Mouse (Mus musculus): Measurements from ENCODE around the gene Barhl1. TPM values are rescaled to one million over a fixed set of nuclear protein-coding genes. Genes with fewer than 3 reads are reported as not detected.
A peak's percentile ranks its signal among the peaks of the same experiment; 100 is the strongest.

The Barhl1 gene
- total RNA-seq, 1 experiment = 0.18 TPM

DNA sequence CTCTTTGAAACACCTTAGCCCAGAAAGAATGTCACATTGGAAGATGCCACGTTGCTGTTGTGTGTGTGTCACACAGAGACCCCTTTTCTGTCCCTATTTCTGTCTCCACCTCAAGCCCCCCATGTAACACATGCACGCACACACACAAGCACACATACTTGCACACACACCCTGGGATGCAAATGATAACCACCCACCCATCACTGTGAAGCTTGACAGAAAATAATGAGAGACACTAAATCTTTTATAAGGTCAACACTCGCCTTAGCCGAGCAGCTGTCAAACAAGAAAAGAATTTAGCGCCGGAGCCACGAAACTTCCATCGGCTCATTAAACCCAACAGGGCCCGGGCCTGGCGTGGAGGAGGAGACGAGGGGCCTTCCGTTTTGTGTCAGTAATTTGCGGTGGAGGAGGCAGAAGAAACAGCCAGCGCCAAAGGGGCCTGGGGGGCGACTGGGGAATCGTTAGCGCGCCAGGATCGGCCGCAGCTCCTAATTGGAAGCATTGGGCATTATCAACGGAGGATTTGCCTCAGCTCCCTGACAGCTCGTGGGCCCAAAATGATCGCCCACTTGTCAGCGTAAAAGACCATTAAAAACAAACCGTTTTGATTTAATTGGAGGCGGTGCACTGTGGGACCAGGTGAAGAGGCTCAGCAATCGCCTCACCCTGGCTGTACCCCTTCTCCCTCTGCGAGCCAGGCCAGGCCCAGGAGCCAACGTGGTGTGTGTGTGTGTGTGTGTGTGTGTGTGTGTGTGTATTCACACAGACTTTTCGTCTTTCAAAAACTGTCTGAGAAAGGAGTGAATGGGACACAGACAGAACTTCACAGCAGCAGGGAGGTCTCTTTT, 27.4 kb upstream of the Barhl1 start:
- DNase-seq (ENCODE audit: low read depth, low spot score) = no peak
- peaks cover 2 to 3% of the 10 kb centered on the region in 2 experiments; a peak in 1 of 4 replicates for H3K4me1 ChIP-seq (ENCODE audit: control insufficient read depth in 2 of 2, insufficient read depth in 2 of 2, low read length in 2 of 2, poor library complexity in 1 of 2)
- no peak overlapping the region for H3K9ac ChIP-seq (ENCODE audit: insufficient read depth, low read depth, low read length, poor library complexity, severe bottlenecking)
- TF ChIP-seq HCFC1 (IDR thresholded peaks at IDR 0.05; ENCODE audit: borderline replicate concordance, insufficient read depth, low read length) = no peak
- TF ChIP-seq MAFK (IDR thresholded peaks at IDR 0.05; ENCODE audit: insufficient read depth, low read depth, low read length) = no peak
- TF ChIP-seq ZNF384 (IDR thresholded peaks at IDR 0.05; ENCODE audit: low read depth, low read length) = no peak
- TF ChIP-seq ZC3H11A (IDR thresholded peaks at IDR 0.05; ENCODE audit: borderline replicate concordance, low read depth, low read length) = no peak
- TF ChIP-seq CHD2 (IDR thresholded peaks at IDR 0.05; ENCODE audit: low read depth, low read length) = no peak
- in situ Hi-C loops (cut with MboI; ENCODE audit: low sequenced_read_pairs in 2 of 2, unreplicated experiment in 2 of 2) = no loop called here
- no peak overlapping the region for H3K4me3 ChIP-seq (ENCODE audit: insufficient read depth in 1 of 2, low read depth in 1 of 2, low read length in 2 of 2, poor library complexity in 1 of 2, severe bottlenecking in 1 of 2)
- H3K36me3 ChIP-seq (ENCODE audit: control insufficient read depth, insufficient read depth, low read length, poor library complexity, severe bottlenecking) = no peaks in the 10 kb centered on the region
- no peaks in the 10 kb centered on the region for H3K9me3 ChIP-seq (ENCODE audit: control insufficient read depth, insufficient read depth, low read depth, low read length)
- no peak overlapping the region for H3K27ac ChIP-seq (ENCODE audit: insufficient read depth, low read depth, low read length, poor library complexity, severe bottlenecking)

DNA sequence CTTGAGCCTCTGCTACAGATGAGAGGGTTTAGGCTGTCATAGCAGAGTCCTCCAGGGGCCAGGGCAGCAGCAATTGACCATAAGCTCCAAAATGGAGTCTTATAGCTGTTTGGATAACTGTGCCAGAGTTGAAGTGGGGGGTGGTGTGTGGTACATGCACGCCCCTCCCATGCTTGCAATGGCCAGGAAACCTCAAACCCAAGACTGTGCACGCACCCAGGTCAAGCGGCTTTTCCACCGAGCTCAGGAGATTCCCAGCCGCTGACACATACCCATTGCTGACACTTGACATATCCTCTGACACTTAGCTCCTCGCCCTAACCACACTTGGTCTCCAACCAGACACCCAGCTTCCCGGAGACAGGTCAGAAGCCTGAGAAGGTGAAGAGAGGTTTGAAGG, 22.5 kb upstream of the Barhl1 start:
- in situ Hi-C loops (cut with MboI; ENCODE audit: low sequenced_read_pairs in 2 of 2, unreplicated experiment in 2 of 2) = no loop called here
- no peaks in the 10 kb centered on the region for H3K9me3 ChIP-seq (ENCODE audit: control insufficient read depth, insufficient read depth, low read depth, low read length)
- DNase-seq (ENCODE audit: low read depth, low spot score) = no peak
- H3K4me3 ChIP-seq (ENCODE audit: insufficient read depth in 1 of 2, low read depth in 1 of 2, low read length in 2 of 2, poor library complexity in 1 of 2, severe bottlenecking in 1 of 2) = no peak overlapping the region
- TF ChIP-seq ZNF384 (IDR thresholded peaks at IDR 0.05; ENCODE audit: low read depth, low read length) = no peak
- TF ChIP-seq MAFK (IDR thresholded peaks at IDR 0.05; ENCODE audit: insufficient read depth, low read depth, low read length) = no peak
- no peak for TF ChIP-seq HCFC1 (IDR thresholded peaks at IDR 0.05; ENCODE audit: borderline replicate concordance, insufficient read depth, low read length)
- no peak for TF ChIP-seq ZC3H11A (IDR thresholded peaks at IDR 0.05; ENCODE audit: borderline replicate concordance, low read depth, low read length)
- no peak for TF ChIP-seq CHD2 (IDR thresholded peaks at IDR 0.05; ENCODE audit: low read depth, low read length)
- H3K9ac ChIP-seq (ENCODE audit: insufficient read depth, low read depth, low read length, poor library complexity, severe bottlenecking) = no peak overlapping the region
- no peaks in the 10 kb centered on the region for H3K36me3 ChIP-seq (ENCODE audit: control insufficient read depth, insufficient read depth, low read length, poor library complexity, severe bottlenecking)
- peaks cover 2 to 3% of the 10 kb centered on the region in 2 experiments; a peak in 1 of 4 replicates for H3K4me1 ChIP-seq (ENCODE audit: control insufficient read depth in 2 of 2, insufficient read depth in 2 of 2, low read length in 2 of 2, poor library complexity in 1 of 2)
- no peak overlapping the region; the same call in 1 of the 2 replicates for H3K27ac ChIP-seq (ENCODE audit: insufficient read depth, low read depth, low read length, poor library complexity, severe bottlenecking)

DNA sequence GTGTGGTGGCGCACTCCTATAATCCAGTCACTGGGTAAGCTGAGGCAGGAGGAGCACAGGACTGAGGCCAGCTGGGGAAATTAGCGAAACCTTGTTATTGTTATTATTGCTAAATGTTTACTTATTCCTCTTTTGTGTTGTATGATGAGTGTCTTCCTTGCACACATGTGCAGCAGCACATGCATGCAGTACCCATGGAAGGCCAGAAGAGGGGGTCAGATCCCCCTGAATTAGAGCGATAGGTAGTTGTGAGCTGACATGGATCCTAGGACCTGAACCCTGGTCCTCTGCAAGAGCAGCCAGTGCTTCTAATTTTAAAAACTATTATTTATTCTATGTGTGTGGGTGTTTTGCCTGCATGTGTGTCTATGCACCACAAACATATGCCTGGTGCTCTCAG, 14.1 kb upstream of the Barhl1 start:
- no peak for DNase-seq (ENCODE audit: low read depth, low spot score)
- no peak overlapping the region for H3K4me3 ChIP-seq (ENCODE audit: insufficient read depth in 1 of 2, low read depth in 1 of 2, low read length in 2 of 2, poor library complexity in 1 of 2, severe bottlenecking in 1 of 2)
- no peak overlapping the region for H3K27ac ChIP-seq (ENCODE audit: insufficient read depth, low read depth, low read length, poor library complexity, severe bottlenecking)
- in situ Hi-C loops (cut with MboI; ENCODE audit: low sequenced_read_pairs in 2 of 2, unreplicated experiment in 2 of 2) = no loop called here
- no peaks in the 10 kb centered on the region for H3K9me3 ChIP-seq (ENCODE audit: control insufficient read depth, insufficient read depth, low read depth, low read length)
- no peak for TF ChIP-seq MAFK (IDR thresholded peaks at IDR 0.05; ENCODE audit: insufficient read depth, low read depth, low read length)
- no peak for TF ChIP-seq HCFC1 (IDR thresholded peaks at IDR 0.05; ENCODE audit: borderline replicate concordance, insufficient read depth, low read length)
- TF ChIP-seq ZNF384 (IDR thresholded peaks at IDR 0.05; ENCODE audit: low read depth, low read length) = no peak
- TF ChIP-seq ZC3H11A (IDR thresholded peaks at IDR 0.05; ENCODE audit: borderline replicate concordance, low read depth, low read length) = no peak
- no peak for TF ChIP-seq CHD2 (IDR thresholded peaks at IDR 0.05; ENCODE audit: low read depth, low read length)
- no peaks in the 10 kb centered on the region for H3K36me3 ChIP-seq (ENCODE audit: control insufficient read depth, insufficient read depth, low read length, poor library complexity, severe bottlenecking)
- H3K9ac ChIP-seq (ENCODE audit: insufficient read depth, low read depth, low read length, poor library complexity, severe bottlenecking) = no peak overlapping the region
- H3K4me1 ChIP-seq (ENCODE audit: control insufficient read depth in 2 of 2, insufficient read depth in 2 of 2, low read length in 2 of 2, poor library complexity in 1 of 2) = no peaks in the 10 kb centered on the region

DNA sequence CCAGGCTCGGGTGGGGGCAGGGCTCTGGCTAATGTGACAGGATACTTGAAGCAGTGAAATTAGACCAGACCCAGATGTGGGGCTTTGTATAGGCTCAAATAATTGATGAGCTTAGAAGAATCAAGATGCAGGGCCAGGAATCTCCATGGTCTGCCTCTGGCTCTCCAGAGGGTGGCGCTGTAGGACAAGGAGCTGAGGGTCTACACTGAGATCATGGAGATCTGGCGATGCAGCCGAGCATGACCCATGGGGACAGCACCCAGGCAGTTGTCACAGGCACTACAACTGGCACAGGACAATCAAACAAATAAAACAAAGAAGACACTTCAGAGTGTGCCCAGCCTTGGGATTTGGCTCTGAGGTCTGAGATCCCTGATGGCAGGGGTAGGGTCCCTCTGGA, 7.4 kb upstream of the Barhl1 start:
- no peak overlapping the region for H3K9ac ChIP-seq (ENCODE audit: insufficient read depth, low read depth, low read length, poor library complexity, severe bottlenecking)
- no peak overlapping the region for H3K4me3 ChIP-seq (ENCODE audit: insufficient read depth in 1 of 2, low read depth in 1 of 2, low read length in 2 of 2, poor library complexity in 1 of 2, severe bottlenecking in 1 of 2)
- peak; percentile 55 for DNase-seq (ENCODE audit: low read depth, low spot score)
- H3K36me3 ChIP-seq (ENCODE audit: control insufficient read depth, insufficient read depth, low read length, poor library complexity, severe bottlenecking) = no peaks in the 10 kb centered on the region
- H3K4me1 ChIP-seq (ENCODE audit: control insufficient read depth in 2 of 2, insufficient read depth in 2 of 2, low read length in 2 of 2, poor library complexity in 1 of 2) = peaks cover 0 to 3% of the 10 kb centered on the region in 2 experiments; a peak in 1 of 4 replicates
- no peaks in the 10 kb centered on the region for H3K9me3 ChIP-seq (ENCODE audit: control insufficient read depth, insufficient read depth, low read depth, low read length)
- TF ChIP-seq CHD2 (IDR thresholded peaks at IDR 0.05; ENCODE audit: low read depth, low read length) (no peak), ZNF384 (IDR thresholded peaks at IDR 0.05; ENCODE audit: low read depth, low read length) (no peak), ZC3H11A (IDR thresholded peaks at IDR 0.05; ENCODE audit: borderline replicate concordance, low read depth, low read length) (peak; percentile 73; the same call in 1 of the 2 replicates), HCFC1 (IDR thresholded peaks at IDR 0.05; ENCODE audit: borderline replicate concordance, insufficient read depth, low read length) (no peak), MAFK (IDR thresholded peaks at IDR 0.05; ENCODE audit: insufficient read depth, low read depth, low read length) (no peak)
- H3K27ac ChIP-seq (ENCODE audit: insufficient read depth, low read depth, low read length, poor library complexity, severe bottlenecking) = no peak overlapping the region
- in situ Hi-C loops (cut with MboI; ENCODE audit: low sequenced_read_pairs in 2 of 2, unreplicated experiment in 2 of 2) = loop anchor here (5.0 to 25.0 kb wide), 3 partner anchors 128 to 313 kb away; partner anchors contain the start of gene Cfap77 (in 1 of the 2)

Measured in ES-E14 (cell line).